ENCODE assay signal across 21 mouse cellular contexts in genomic region chr13:93056091-93056490, GRCm38 (mm10).
DNase-seq lines count a peak whose midpoint lies in the region; ATAC-seq and TF ChIP-seq lines count a peak whose summit lies in the region.
"Had no signal": no experiment of that assay in that cellular context is flagged by ENCODE, and none has a peak within 500 bp of the region (broad histone marks: within the 10 kb centered on the region; RNA-seq: fewer than 3 reads in every experiment).

No protein-coding gene starts in this region.

- H3K9me3 ChIP-seq in forebrain, embryonic 14.5 days (replicated peaks; ENCODE audit: control insufficient read depth, low read length): no peaks in the 10 kb centered on the region
- no peaks in the 10 kb centered on the region for H3K9me3 ChIP-seq in forebrain, embryonic 10.5 days
- no peaks in the 10 kb centered on the region for H3K9me3 ChIP-seq in forebrain, postnatal 0 days (ENCODE audit: low read length)
- H3K9me3 ChIP-seq: heart, embryonic 15.5 days; limb, embryonic 12.5 days; liver, embryonic 12.5 days; megakaryocyte, embryonic 14.5 days; neural tube, embryonic 15.5 days had no signal

- intact Hi-C loops in left cerebral cortex, postnatal 4 days (cut with DNase I): no loop called here

- no peak overlapping the region for H3K9ac ChIP-seq in forebrain, embryonic 14.5 days (ENCODE audit: low read length)
- no peak overlapping the region for H3K9ac ChIP-seq in forebrain, postnatal 0 days
- H3K9ac ChIP-seq: heart, embryonic 15.5 days; limb, embryonic 12.5 days; liver, embryonic 12.5 days; neural tube, embryonic 15.5 days had no signal

- H3K4me1 ChIP-seq in forebrain, embryonic 14.5 days (ENCODE audit: control insufficient read depth, insufficient read depth, low read length): no peaks in the 10 kb centered on the region
- H3K4me1 ChIP-seq in forebrain, embryonic 10.5 days: no peaks in the 10 kb centered on the region
- H3K4me1 ChIP-seq in forebrain, postnatal 0 days (ENCODE audit: insufficient read depth): no peaks in the 10 kb centered on the region
- H3K4me1 ChIP-seq: limb, embryonic 12.5 days; liver, embryonic 12.5 days; megakaryocyte, embryonic 14.5 days; neural tube, embryonic 15.5 days had no signal

- peak; percentile 77; the same call in 1 of the 2 replicates for ATAC-seq in forebrain, embryonic 14.5 days
- peak; percentile 94 for ATAC-seq in forebrain, postnatal 0 days
- ATAC-seq: liver, embryonic 12.5 days; midbrain, embryonic 16.5 days had no signal

- 79% methylated on average over 1 of the region's 1 CpGs for WGBS in forebrain, embryonic 14.5 days
- 89% methylated on average over 1 of the region's 1 CpGs for WGBS in forebrain, embryonic 10.5 days
- 74% methylated on average over 1 of the region's 1 CpGs for WGBS in forebrain, postnatal 0 days

- H3K4me3 ChIP-seq in forebrain, embryonic 14.5 days (ENCODE audit: low read depth, low read length): no peak overlapping the region
- no peak overlapping the region for H3K4me3 ChIP-seq in forebrain, embryonic 10.5 days
- no peak overlapping the region for H3K4me3 ChIP-seq in forebrain, postnatal 0 days (ENCODE audit: low read depth, low read length)
- H3K4me3 ChIP-seq: heart, embryonic 15.5 days; limb, embryonic 12.5 days; liver, embryonic 12.5 days; megakaryocyte, embryonic 14.5 days; neural tube, embryonic 15.5 days had no signal

- TF ChIP-seq CTCF in forebrain, postnatal 0 days (IDR thresholded peaks at IDR 0.05; ENCODE audit: low read depth): no peak

- H3K4me2 ChIP-seq in forebrain, embryonic 14.5 days (ENCODE audit: low read length): no peak overlapping the region
- H3K4me2 ChIP-seq in forebrain, postnatal 0 days (ENCODE audit: low read depth): no peak overlapping the region
- H3K4me2 ChIP-seq: heart, embryonic 15.5 days; limb, embryonic 12.5 days; liver, embryonic 12.5 days; neural tube, embryonic 15.5 days had no signal

- H3K27me3 ChIP-seq in forebrain, embryonic 14.5 days (replicated peaks; ENCODE audit: control insufficient read depth, insufficient read depth, low read length): no peaks in the 10 kb centered on the region
- no peaks in the 10 kb centered on the region for H3K27me3 ChIP-seq in forebrain, embryonic 10.5 days (ENCODE audit: poor library complexity, severe bottlenecking)
- no peaks in the 10 kb centered on the region for H3K27me3 ChIP-seq in forebrain, postnatal 0 days (ENCODE audit: insufficient read depth, low read length)
- H3K27me3 ChIP-seq: CH12.LX; heart, embryonic 15.5 days; limb, embryonic 12.5 days; liver, embryonic 12.5 days; neural tube, embryonic 15.5 days had no signal

- peak; percentile 55 for DNase-seq in forebrain, embryonic 14.5 days (ENCODE audit: low spot score)
- no peak for DNase-seq in forebrain, embryonic 10.5 days (ENCODE audit: extremely low spot score, low spot score)
- peak; percentile 9 for DNase-seq in left cerebral cortex, postnatal 4 days
- DNase-seq in left cerebral cortex, adult 11 months (ENCODE audit: low spot score): no peak
- DNase-seq in forebrain, postnatal 0 days: peak; percentile 61
- DNase-seq in layer of hippocampus, postnatal 36 days: peak; percentile 43 to 58
- no peak for DNase-seq in adrenal gland, adult (ENCODE audit: inconsistent age in 2 of 2, low spot score in 1 of 2)
- DNase-seq: cerebellum, postnatal 36 days; gastrocnemius, postnatal 25 days; kidney, adult 11 months; kidney, postnatal 10 days; lung, adult 2 months; right cerebral cortex, postnatal 25 days; thymus, postnatal 36 days had no signal

- H3K36me3 ChIP-seq in forebrain, embryonic 14.5 days (ENCODE audit: control insufficient read depth, insufficient read depth, low read length): no peaks in the 10 kb centered on the region
- no peaks in the 10 kb centered on the region for H3K36me3 ChIP-seq in forebrain, embryonic 10.5 days (replicated peaks)
- H3K36me3 ChIP-seq in forebrain, postnatal 0 days (ENCODE audit: insufficient read depth): no peaks in the 10 kb centered on the region
- H3K36me3 ChIP-seq: heart, embryonic 15.5 days; limb, embryonic 12.5 days; liver, embryonic 12.5 days; neural tube, embryonic 15.5 days had no signal

- no peak overlapping the region for H3K27ac ChIP-seq in forebrain, embryonic 14.5 days (ENCODE audit: low read depth, low read length)
- no peak overlapping the region for H3K27ac ChIP-seq in forebrain, embryonic 10.5 days
- H3K27ac ChIP-seq in forebrain, postnatal 0 days (ENCODE audit: low read depth, low read length): no peak overlapping the region
- H3K27ac ChIP-seq: heart, embryonic 15.5 days; limb, embryonic 12.5 days; liver, embryonic 12.5 days; neural tube, embryonic 15.5 days had no signal

Comparison
In these comparisons a context has a peak if more than half of its experiments do, and no peak if none do; other contexts are left out.
1. DNase-seq: peak in forebrain, embryonic 14.5 days (single experiment), left cerebral cortex, postnatal 4 days (single experiment), forebrain, postnatal 0 days (single experiment) and layer of hippocampus, postnatal 36 days (2 of 2); none in forebrain, embryonic 10.5 days (single experiment), left cerebral cortex, adult 11 months (single experiment) and adrenal gland, adult (0 of 2).